Mouse (Mus musculus) layer of hippocampus, adult 2 months (tissue): ENCODE measurements around the gene Slc25a21. TPM values are rescaled to one million over a fixed set of nuclear protein-coding genes. Genes with fewer than 3 reads are reported as not detected.

Source experiments
- DNase-seq, 2 experiments: peaks; one replicate each; pipeline ENCODE4 v3.0.0; 2022; ENCODE audit warnings: low spot score in 2 of 2
- H3K27ac ChIP-seq: fragments of 200-600 bp; 2 replicates; pipeline ENCODE4 v1.8.1; 2022
- H3K4me3 ChIP-seq: fragments of 200-600 bp; 2 replicates; pipeline ENCODE4 v1.8.1; 2022; ENCODE audit warnings: mild to moderate bottlenecking
- CTCF ChIP-seq: fragments of 200-600 bp; conservative IDR thresholded peaks from 2 replicates; pipeline ENCODE4 v1.8.1; 2022; ENCODE audit warnings: antibody characterized with exemption, mild to moderate bottlenecking, moderate library complexity
- total RNA-seq, 2 experiments: library from RNA; stranded (reverse); gene quantifications; 2 replicates each; pipeline ENCODE4 v1.2.3; 2021

The Slc25a21 gene
- total RNA-seq, 2 experiments from 2014 or later, result 0.42 to 2.0 TPM

GRCm38 (mm10) chr12:57201901-57202300 lies 4.6 kb upstream of the Slc25a21 start:
- no peak for DNase-seq
- no peak for TF ChIP-seq CTCF
- Histone ChIP-seq H3K4me3 (no peak overlapping the region), H3K27ac (no peak overlapping the region)

- no peak for DNase-seq
- no peak overlapping the region for H3K4me3 ChIP-seq
- no peak overlapping the region for H3K27ac ChIP-seq
- no peak for TF ChIP-seq CTCF
Observed at GRCm38 (mm10) chr12:57199427-57199826, 2.2 kb upstream of the Slc25a21 start.

GRCm38 (mm10) chr12:57198269-57198668 lies 997 bp upstream of the Slc25a21 start:
- no peak overlapping the region for H3K4me3 ChIP-seq
- no peak for TF ChIP-seq CTCF
- no peak for DNase-seq
- H3K27ac ChIP-seq, result no peak overlapping the region

GRCm38 (mm10) chr12:57196608-57197362 lies 487 bp downstream of the Slc25a21 start:
- no peak for TF ChIP-seq CTCF
- no peak for DNase-seq

GRCm38 (mm10) chr12:57196286-57196607 lies 1.0 kb downstream of the Slc25a21 start:
- no peak overlapping the region for H3K27ac ChIP-seq
- TF ChIP-seq CTCF, result no peak

More at GRCm38 (mm10) chr12:57196608-57197362, 487 bp downstream of the Slc25a21 start:
- Histone ChIP-seq H3K27ac (no peak overlapping the region; the same call in 1 of the 2 replicates), H3K4me3 (peak overlapping the region; percentile 62)

GRCm38 (mm10) chr12:57194609-57195008 lies 2.7 kb downstream of the Slc25a21 start:
- no peak for DNase-seq
- TF ChIP-seq CTCF, result peak; percentile 59
- H3K27ac ChIP-seq, result no peak overlapping the region
- no peak overlapping the region for H3K4me3 ChIP-seq

More at GRCm38 (mm10) chr12:57196286-57196607, 1.0 kb downstream of the Slc25a21 start:
- DNase-seq, result no peak
- H3K4me3 ChIP-seq, result peak overlapping the region; percentile 62

GRCm38 (mm10) chr12:57187032-57187431 lies 10.2 kb downstream of the Slc25a21 start:
- Histone ChIP-seq H3K4me3 (no peak overlapping the region), H3K27ac (no peak overlapping the region)
- no peak for TF ChIP-seq CTCF
- no peak for DNase-seq

- no peak for TF ChIP-seq CTCF
- Histone ChIP-seq H3K27ac (no peak overlapping the region), H3K4me3 (no peak overlapping the region)
- DNase-seq, result no peak
Observed at GRCm38 (mm10) chr12:57186126-57186525, 11.1 kb downstream of the Slc25a21 start.

- H3K4me3 ChIP-seq, result no peak overlapping the region
- peak; percentile 81 for TF ChIP-seq CTCF
- no peak for DNase-seq
Observed at GRCm38 (mm10) chr12:57185475-57185874, 11.8 kb downstream of the Slc25a21 start.

GRCm38 (mm10) chr12:57184401-57185147 lies 12.7 kb downstream of the Slc25a21 start:
- peak; percentile 75 for TF ChIP-seq CTCF
- Histone ChIP-seq H3K27ac (no peak overlapping the region), H3K4me3 (no peak overlapping the region)
- no peak for DNase-seq

More at GRCm38 (mm10) chr12:57185475-57185874, 11.8 kb downstream of the Slc25a21 start:
- no peak overlapping the region for H3K27ac ChIP-seq

- Histone ChIP-seq H3K27ac (peak overlapping the region; percentile 2; the same call in 1 of the 2 replicates), H3K4me3 (no peak overlapping the region)
- DNase-seq, result no peak
- TF ChIP-seq CTCF, result peak; percentile 10; the same call in 1 of the 2 replicates
Observed at GRCm38 (mm10) chr12:57179465-57180188, 17.6 kb downstream of the Slc25a21 start.

- no peak for DNase-seq
- H3K4me3 ChIP-seq, result no peak overlapping the region
- no peak for TF ChIP-seq CTCF
Observed at GRCm38 (mm10) chr12:57178818-57179217, 18.5 kb downstream of the Slc25a21 start.

GRCm38 (mm10) chr12:57163294-57163693 lies 34.0 kb downstream of the Slc25a21 start:
- no peak for TF ChIP-seq CTCF
- no peak overlapping the region for H3K27ac ChIP-seq
- no peak for DNase-seq
- no peak overlapping the region for H3K4me3 ChIP-seq

More at GRCm38 (mm10) chr12:57178818-57179217, 18.5 kb downstream of the Slc25a21 start:
- no peak overlapping the region for H3K27ac ChIP-seq
